Mouse (Mus musculus): ENCODE results near the gene Ddx27. TPM values are rescaled to one million over a fixed set of nuclear protein-coding genes. Genes with fewer than 3 reads are reported as not detected.

Gene Ddx27
- polyA plus RNA-seq, 1 experiment, result 72.1 TPM

GRCm38 (mm10) chr2:167071641-167072601, 56.9 kb downstream of the Ddx27 start:
- peak overlapping the region; percentile 66 for H3K9ac ChIP-seq (ENCODE audit: low read depth, poor library complexity, severe bottlenecking)
- TF ChIP-seq CTCF (IDR thresholded peaks at IDR 0.05; ENCODE audit: low read depth, low read length), result peak; percentile 98
- no peak for TF ChIP-seq POLR2A (IDR thresholded peaks at IDR 0.05; ENCODE audit: insufficient read depth, low read length)
- TF ChIP-seq EP300 (IDR thresholded peaks at IDR 0.05; ENCODE audit: insufficient read depth, low read depth, low read length), result peak; percentile 76; the same call in 1 of the 2 replicates
- H3K4me3 ChIP-seq (ENCODE audit: low read depth, low read length), result peak overlapping the region; percentile 81
- H3K27ac ChIP-seq (ENCODE audit: insufficient read depth, low read length), result peak overlapping the region; percentile 84
- no peaks in the 10 kb centered on the region for H3K4me1 ChIP-seq (ENCODE audit: control insufficient read depth, insufficient read depth, low read length)
- no peaks in the 10 kb centered on the region for H3K27me3 ChIP-seq (ENCODE audit: control insufficient read depth, insufficient read depth, low read length, poor library complexity, severe bottlenecking)
- no peaks in the 10 kb centered on the region for H3K9me3 ChIP-seq (replicated peaks; ENCODE audit: control insufficient read depth, insufficient read depth, low read length, poor library complexity, severe bottlenecking)
- no peaks in the 10 kb centered on the region for H3K36me3 ChIP-seq (ENCODE audit: control insufficient read depth, insufficient read depth, low read length, poor library complexity, severe bottlenecking)

DNA sequence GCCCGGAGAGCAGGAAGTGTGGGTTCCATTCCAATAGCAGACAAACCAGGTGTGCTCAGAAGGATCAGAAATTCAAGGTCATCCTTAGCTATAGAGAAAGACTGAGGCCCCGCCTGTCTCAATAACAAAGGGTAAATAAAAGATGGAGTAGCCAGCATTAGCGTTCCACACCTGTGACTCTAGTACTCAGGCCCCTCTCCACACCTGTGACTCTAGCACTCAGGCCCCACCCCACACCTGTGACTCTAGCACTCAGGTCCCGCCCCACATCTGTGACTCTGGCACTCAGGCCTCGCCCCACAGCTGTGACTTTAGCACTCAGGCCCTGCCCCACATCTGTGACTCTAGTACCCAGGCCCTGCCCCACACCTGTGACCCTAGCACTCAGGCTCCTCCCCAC, 59.6 kb downstream of the Ddx27 start:
- Histone ChIP-seq H3K27me3 (ENCODE audit: control insufficient read depth, insufficient read depth, low read length, poor library complexity, severe bottlenecking) (no peaks in the 10 kb centered on the region), H3K9ac (ENCODE audit: low read depth, poor library complexity, severe bottlenecking) (no peak overlapping the region), H3K27ac (ENCODE audit: insufficient read depth, low read length) (peak overlapping the region; percentile 0; the same call in 1 of the 2 replicates), H3K36me3 (ENCODE audit: control insufficient read depth, insufficient read depth, low read length, poor library complexity, severe bottlenecking) (no peaks in the 10 kb centered on the region), H3K9me3 (replicated peaks; ENCODE audit: control insufficient read depth, insufficient read depth, low read length, poor library complexity, severe bottlenecking) (no peaks in the 10 kb centered on the region), H3K4me3 (ENCODE audit: low read depth, low read length) (no peak overlapping the region), H3K4me1 (ENCODE audit: control insufficient read depth, insufficient read depth, low read length) (no peaks in the 10 kb centered on the region)
- TF ChIP-seq CTCF (IDR thresholded peaks at IDR 0.05; ENCODE audit: low read depth, low read length) (no peak), EP300 (IDR thresholded peaks at IDR 0.05; ENCODE audit: insufficient read depth, low read depth, low read length) (0 out of 2 replicates have a peak, but pooled peaks have one; percentile 54)

GRCm38 (mm10) chr2:167076352-167076751, 61.4 kb downstream of the Ddx27 start:
- no peak for TF ChIP-seq CTCF (IDR thresholded peaks at IDR 0.05; ENCODE audit: low read depth, low read length)
- no peak for TF ChIP-seq POLR2A (IDR thresholded peaks at IDR 0.05; ENCODE audit: insufficient read depth, low read length)
- TF ChIP-seq EP300 (IDR thresholded peaks at IDR 0.05; ENCODE audit: insufficient read depth, low read depth, low read length), result no peak
- no peaks in the 10 kb centered on the region for H3K4me1 ChIP-seq (ENCODE audit: control insufficient read depth, insufficient read depth, low read length)
- H3K9me3 ChIP-seq (replicated peaks; ENCODE audit: control insufficient read depth, insufficient read depth, low read length, poor library complexity, severe bottlenecking), result no peaks in the 10 kb centered on the region
- no peaks in the 10 kb centered on the region for H3K36me3 ChIP-seq (ENCODE audit: control insufficient read depth, insufficient read depth, low read length, poor library complexity, severe bottlenecking)
- no peak overlapping the region for H3K27ac ChIP-seq (ENCODE audit: insufficient read depth, low read length)
- H3K4me3 ChIP-seq (ENCODE audit: low read depth, low read length), result no peak overlapping the region
- H3K9ac ChIP-seq (ENCODE audit: low read depth, poor library complexity, severe bottlenecking), result no peak overlapping the region
- H3K27me3 ChIP-seq (ENCODE audit: control insufficient read depth, insufficient read depth, low read length, poor library complexity, severe bottlenecking), result no peaks in the 10 kb centered on the region

GRCm38 (mm10) chr2:167076759-167077158, 61.8 kb downstream of the Ddx27 start:
- H3K9me3 ChIP-seq (replicated peaks; ENCODE audit: control insufficient read depth, insufficient read depth, low read length, poor library complexity, severe bottlenecking), result no peaks in the 10 kb centered on the region
- H3K4me3 ChIP-seq (ENCODE audit: low read depth, low read length), result no peak overlapping the region
- H3K9ac ChIP-seq (ENCODE audit: low read depth, poor library complexity, severe bottlenecking), result no peak overlapping the region
- H3K36me3 ChIP-seq (ENCODE audit: control insufficient read depth, insufficient read depth, low read length, poor library complexity, severe bottlenecking), result no peaks in the 10 kb centered on the region
- TF ChIP-seq CTCF (IDR thresholded peaks at IDR 0.05; ENCODE audit: low read depth, low read length) (no peak), POLR2A (IDR thresholded peaks at IDR 0.05; ENCODE audit: insufficient read depth, low read length) (no peak), EP300 (IDR thresholded peaks at IDR 0.05; ENCODE audit: insufficient read depth, low read depth, low read length) (no peak)
- no peak overlapping the region for H3K27ac ChIP-seq (ENCODE audit: insufficient read depth, low read length)
- H3K27me3 ChIP-seq (ENCODE audit: control insufficient read depth, insufficient read depth, low read length, poor library complexity, severe bottlenecking), result no peaks in the 10 kb centered on the region
- peaks cover 2% of the 10 kb centered on the region for H3K4me1 ChIP-seq (ENCODE audit: control insufficient read depth, insufficient read depth, low read length)

DNA sequence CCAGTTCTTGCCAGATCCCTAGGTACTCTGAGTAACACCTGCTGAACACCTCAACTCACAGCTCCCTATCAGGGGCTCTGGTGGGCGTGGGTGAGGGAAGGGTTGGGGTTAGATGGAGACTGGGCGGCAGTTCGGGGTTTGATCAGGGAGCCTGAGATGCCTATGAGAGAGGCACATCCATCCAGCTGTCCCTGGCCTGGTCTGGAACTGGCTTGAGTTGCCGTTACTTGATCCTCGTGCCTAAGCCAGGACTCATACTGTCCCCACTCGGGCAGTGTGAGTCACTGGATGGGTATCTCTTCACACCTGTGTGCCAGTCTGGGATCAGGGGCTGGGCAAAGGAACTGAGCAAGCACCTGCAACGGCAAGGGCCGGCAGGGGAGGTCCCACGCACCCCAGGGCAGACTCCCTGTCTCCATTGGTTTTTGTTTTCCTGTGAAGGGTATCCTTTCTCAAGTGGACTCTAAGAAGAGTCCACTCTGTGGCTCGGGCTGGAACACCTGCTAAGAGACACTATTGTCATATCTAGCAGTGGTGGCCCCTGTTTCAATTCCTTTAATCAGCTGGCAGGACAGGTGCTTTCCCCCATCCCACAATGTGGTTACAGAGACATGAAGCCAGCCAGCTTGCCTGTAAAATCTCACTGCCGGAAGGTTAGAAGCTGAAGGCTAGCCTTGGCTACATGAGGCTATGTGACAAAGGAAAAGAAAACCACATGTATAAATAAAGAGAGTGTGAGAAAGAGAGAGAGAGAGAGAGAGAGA, 62.4 kb downstream of the Ddx27 start:
- Histone ChIP-seq H3K36me3 (ENCODE audit: control insufficient read depth, insufficient read depth, low read length, poor library complexity, severe bottlenecking) (no peaks in the 10 kb centered on the region), H3K4me3 (ENCODE audit: low read depth, low read length) (no peak overlapping the region), H3K27me3 (ENCODE audit: control insufficient read depth, insufficient read depth, low read length, poor library complexity, severe bottlenecking) (no peaks in the 10 kb centered on the region), H3K9ac (ENCODE audit: low read depth, poor library complexity, severe bottlenecking) (no peak overlapping the region), H3K27ac (ENCODE audit: insufficient read depth, low read length) (no peak overlapping the region), H3K4me1 (ENCODE audit: control insufficient read depth, insufficient read depth, low read length) (peaks cover 2% of the 10 kb centered on the region), H3K9me3 (replicated peaks; ENCODE audit: control insufficient read depth, insufficient read depth, low read length, poor library complexity, severe bottlenecking) (no peaks in the 10 kb centered on the region)
- no peak for TF ChIP-seq EP300 (IDR thresholded peaks at IDR 0.05; ENCODE audit: insufficient read depth, low read depth, low read length)
- TF ChIP-seq POLR2A (IDR thresholded peaks at IDR 0.05; ENCODE audit: insufficient read depth, low read length), result no peak
- TF ChIP-seq CTCF (IDR thresholded peaks at IDR 0.05; ENCODE audit: low read depth, low read length), result no peak
